Mouse (Mus musculus) liver, adult 2 months (tissue): ENCODE measurements around the gene Olfr686. TPM values are rescaled to one million over a fixed set of nuclear protein-coding genes. Genes with fewer than 3 reads are reported as not detected.

Experiments used
- DNase-seq: peaks from one replicate; pipeline ENCODE4 v3.0.0-alpha.2; 2011; ENCODE audit warnings: low read depth, low spot score; ENCODE audit errors: extremely low read depth
- H3K27ac ChIP-seq: fragments of 200-500 bp; replicated peaks from 2 replicates; pipeline ENCODE4 v1.5.1; 2012; ENCODE audit warnings: low read depth, mild to moderate bottlenecking, control low read depth, inconsistent platforms, low read length; ENCODE audit not compliant: insufficient read depth
- H3K27me3 ChIP-seq: fragments of 200-500 bp; 2 replicates; pipeline ENCODE4 v1.6.1; 2012; ENCODE audit warnings: mild to moderate bottlenecking, moderate library complexity, low read length, inconsistent platforms; ENCODE audit not compliant: control insufficient read depth, insufficient read depth
- H3K36me3 ChIP-seq: fragments of 200-500 bp; 2 replicates; pipeline ENCODE4 v1.6.1; 2012; ENCODE audit warnings: low read length, inconsistent platforms; ENCODE audit not compliant: control insufficient read depth, insufficient read depth
- H3K4me1 ChIP-seq: fragments of 200-500 bp; 2 replicates; pipeline ENCODE4 v1.6.1; 2011; ENCODE audit warnings: low read length; ENCODE audit not compliant: control insufficient read depth, insufficient read depth
- H3K4me3 ChIP-seq: fragments of 200-500 bp; 2 replicates; pipeline ENCODE4 v1.5.1; 2011; ENCODE audit warnings: low read depth, mild to moderate bottlenecking, control low read depth, low read length, moderate library complexity; ENCODE audit not compliant: insufficient read depth
- H3K79me2 ChIP-seq: fragments of 200-500 bp; 2 replicates; pipeline ENCODE4 v1.6.1; 2012; ENCODE audit warnings: inconsistent platforms, mild to moderate bottlenecking, low read length, moderate library complexity; ENCODE audit not compliant: control insufficient read depth, insufficient read depth
- H3K9ac ChIP-seq: fragments of 200-500 bp; 2 replicates; pipeline ENCODE4 v1.6.1; 2012; ENCODE audit warnings: low read depth, mild to moderate bottlenecking, control low read depth, inconsistent platforms, low read length
- CTCF ChIP-seq: fragments of 200-500 bp; IDR thresholded peaks from 2 replicates; pipeline ENCODE4 v1.5.1; 2011; ENCODE audit warnings: low read depth, low read length, control low read depth
- POLR2A ChIP-seq: fragments of 200-500 bp; IDR thresholded peaks from 2 replicates; pipeline ENCODE4 v1.6.1; 2011; ENCODE audit warnings: low read length, control low read depth; ENCODE audit not compliant: insufficient read depth; ENCODE audit errors: extremely low read depth
- WGBS: fragments of 180-500 bp; shearing (Covaris S2); methylation state at CpG from one replicate; pipeline ENCODE4 v1.1.7; 2018; 5-methylcytosine and 5-hydroxymethylcytosine counted together
- polyA plus RNA-seq: library from polyadenylated mRNA; depleted of rRNA; stranded (reverse); fragments of >200 nt; gene quantifications from 2 replicates; pipeline ENCODE4 v1.2.3, GENCODE M21; 2012
- total RNA-seq: library from RNA; depleted of rRNA; stranded (reverse); fragments of >200 nt; gene quantifications from 2 replicates; pipeline ENCODE4 v1.2.3, GENCODE M21; 2014

Gene Olfr686
- total and polyA plus RNA-seq, 2 experiments: not detected

GRCm38 (mm10) chr7:105226703-105227102 lies 19.4 kb upstream of the Olfr686 start:
- no peak for DNase-seq
- Histone ChIP-seq H3K4me1 (no peaks in the 10 kb centered on the region), H3K9ac (no peak overlapping the region), H3K79me2 (no peaks in the 10 kb centered on the region), H3K27ac (no peak overlapping the region), H3K27me3 (no peaks in the 10 kb centered on the region), H3K4me3 (no peak overlapping the region), H3K36me3 (no peaks in the 10 kb centered on the region)
- TF ChIP-seq POLR2A (no peak), CTCF (no peak)

GRCm38 (mm10) chr7:105226072-105226471 lies 18.8 kb upstream of the Olfr686 start:
- no peak for TF ChIP-seq CTCF
- no peak for TF ChIP-seq POLR2A
- no peak for DNase-seq
- Histone ChIP-seq H3K4me3 (no peak overlapping the region), H3K9ac (no peak overlapping the region), H3K79me2 (no peaks in the 10 kb centered on the region), H3K27ac (no peak overlapping the region), H3K36me3 (no peaks in the 10 kb centered on the region), H3K27me3 (no peaks in the 10 kb centered on the region), H3K4me1 (no peaks in the 10 kb centered on the region)

- Histone ChIP-seq H3K4me3 (no peak overlapping the region), H3K4me1 (no peaks in the 10 kb centered on the region), H3K9ac (no peak overlapping the region), H3K36me3 (no peaks in the 10 kb centered on the region), H3K27ac (no peak overlapping the region), H3K79me2 (no peaks in the 10 kb centered on the region), H3K27me3 (no peaks in the 10 kb centered on the region)
- TF ChIP-seq CTCF (no peak), POLR2A (no peak)
- DNase-seq: no peak
- 65% methylated on average over 4 of the region's 4 CpGs for WGBS
These were observed 11.0 kb upstream of the Olfr686 start for GRCm38 (mm10) chr7:105218281-105218680.

DNA sequence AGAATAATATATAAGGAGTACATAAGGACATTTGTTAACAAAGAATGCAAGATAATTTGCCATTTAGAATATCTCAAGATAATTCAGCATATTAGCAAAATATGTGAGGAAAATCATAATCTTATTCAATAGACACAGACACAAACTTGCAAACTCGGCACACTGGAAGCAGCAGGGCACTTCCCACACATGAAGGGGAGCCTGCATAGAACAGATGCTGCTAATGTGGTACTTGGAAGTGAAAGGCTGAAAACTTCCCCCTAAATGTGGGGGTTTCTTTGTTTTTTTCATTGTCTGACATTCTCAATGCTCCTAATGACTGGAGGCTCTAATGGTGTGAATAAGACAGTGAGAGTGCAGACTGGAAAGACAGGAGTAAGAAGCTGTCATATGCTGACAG lies 7.5 kb upstream of the Olfr686 start:
- H3K4me3 ChIP-seq: no peak overlapping the region
- no peak for DNase-seq
- TF ChIP-seq CTCF (no peak), POLR2A (no peak)
- H3K27ac ChIP-seq: no peak overlapping the region
- 55% methylated on average over 1 of the region's 1 CpGs for WGBS
- no peaks in the 10 kb centered on the region for H3K36me3 ChIP-seq
- H3K9ac ChIP-seq: no peak overlapping the region
- no peaks in the 10 kb centered on the region for H3K79me2 ChIP-seq
- H3K4me1 ChIP-seq: no peaks in the 10 kb centered on the region
- no peaks in the 10 kb centered on the region for H3K27me3 ChIP-seq

- TF ChIP-seq POLR2A (no peak), CTCF (no peak)
- Histone ChIP-seq H3K36me3 (no peaks in the 10 kb centered on the region), H3K4me1 (no peaks in the 10 kb centered on the region), H3K9ac (no peak within 1 kb of the TSS), H3K27ac (no peak within 1 kb of the TSS), H3K79me2 (no peaks in the 10 kb centered on the region), H3K27me3 (no peaks in the 10 kb centered on the region), H3K4me3 (no peak within 1 kb of the TSS)
- 90% methylated on average over 1 of the region's 1 CpGs for WGBS
- DNase-seq: no peak
These were observed 21.4 kb downstream of the Olfr686 start, which contains the start of gene Olfr685 for GRCm38 (mm10) chr7:105185912-105186311. TSS of gene Olfr685 (minus strand) at chr7:105186012.

DNA sequence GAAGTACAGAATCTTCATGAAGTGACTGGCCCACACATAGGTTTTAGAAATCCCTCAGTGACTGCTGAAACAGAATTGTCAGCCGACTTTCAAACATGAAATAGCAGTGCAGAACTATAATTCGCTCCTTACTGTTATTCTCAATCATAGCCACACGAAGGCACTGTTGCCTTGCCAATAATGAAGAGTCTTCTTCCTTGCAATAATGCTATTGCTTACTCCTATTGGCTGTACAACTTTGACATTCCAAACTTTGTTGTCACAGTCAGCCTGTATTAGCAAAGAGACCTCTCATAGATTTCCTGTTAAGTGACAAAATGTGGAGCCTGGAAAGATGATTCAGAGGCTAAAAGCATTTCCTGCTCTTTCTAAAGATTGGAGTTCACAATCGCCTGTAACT lies 36.5 kb downstream of the Olfr686 start:
- 42% methylated on average over 4 of the region's 4 CpGs for WGBS
- DNase-seq: no peak
- no peaks in the 10 kb centered on the region for H3K79me2 ChIP-seq

More for the DNA sequence above, 36.5 kb downstream of the Olfr686 start:
- TF ChIP-seq POLR2A: no peak
- TF ChIP-seq CTCF: no peak
- no peaks in the 10 kb centered on the region for H3K36me3 ChIP-seq
- H3K9ac ChIP-seq: no peak overlapping the region
- no peak overlapping the region for H3K4me3 ChIP-seq
- H3K27ac ChIP-seq: no peak overlapping the region
- no peaks in the 10 kb centered on the region for H3K27me3 ChIP-seq
- H3K4me1 ChIP-seq: no peaks in the 10 kb centered on the region
